Mouse (Mus musculus) stomach, postnatal 0 days (tissue): ENCODE results near the gene Clic4. TPM values are rescaled to one million over a fixed set of nuclear protein-coding genes. Genes with fewer than 3 reads are reported as not detected.

Experiments used
- ATAC-seq: fragments of 200-750 bp; cut with Nextera tagmentation; 2 replicates; pipeline ENCODE4 v1.8.0; 2017; ENCODE audit not compliant: low FRiP score, low TSS enrichment
- DNase-seq: peaks from one replicate; pipeline ENCODE4 v3.0.0-alpha.2; 2016; ENCODE audit warnings: low spot score
- H3K27ac ChIP-seq: fragments of 300-500 bp; sonication (generic); replicated peaks from 2 replicates; pipeline ENCODE4 v1.5.1; 2014; ENCODE audit warnings: mild to moderate bottlenecking, control low read depth
- H3K27me3 ChIP-seq: fragments of 300-500 bp; sonication (generic); 2 replicates; pipeline ENCODE4 v1.6.1; 2014; ENCODE audit warnings: low read length; ENCODE audit not compliant: control insufficient read depth, insufficient read depth
- H3K36me3 ChIP-seq: fragments of 300-500 bp; sonication (generic); 2 replicates; pipeline ENCODE4 v1.6.1; 2014; ENCODE audit warnings: low read length, mixed read lengths; ENCODE audit not compliant: control insufficient read depth, insufficient read depth
- H3K4me1 ChIP-seq: fragments of 300-500 bp; sonication (generic); replicated peaks from 2 replicates; pipeline ENCODE4 v1.6.1; 2014; ENCODE audit warnings: antibody characterized with exemption; ENCODE audit not compliant: control insufficient read depth, insufficient read depth
- H3K4me2 ChIP-seq: fragments of 300-500 bp; sonication (generic); replicated peaks from 2 replicates; pipeline ENCODE4 v1.6.1; 2014; ENCODE audit warnings: low read depth, mild to moderate bottlenecking, control low read depth, moderate library complexity
- H3K4me3 ChIP-seq: fragments of 300-500 bp; sonication (generic); 2 replicates; pipeline ENCODE4 v1.5.1; 2014; ENCODE audit warnings: low read depth, low read length, control low read depth
- H3K9ac ChIP-seq: fragments of 300-500 bp; sonication (generic); 2 replicates; pipeline ENCODE4 v1.6.1; 2014; ENCODE audit warnings: mild to moderate bottlenecking, low read length, control low read depth, mixed read lengths
- H3K9me3 ChIP-seq: fragments of 300-500 bp; sonication (generic); 2 replicates; pipeline ENCODE4 v1.6.1; 2016; ENCODE audit warnings: low read length; ENCODE audit not compliant: control insufficient read depth
- CTCF ChIP-seq: IDR thresholded peaks from 2 replicates; pipeline ENCODE4 v1.5.1; 2016; ENCODE audit warnings: antibody characterized with exemption, low read depth, mild to moderate bottlenecking, moderate library complexity
- EP300 ChIP-seq: optimal IDR thresholded peaks from 2 replicates; pipeline ENCODE3; 2016; ENCODE audit warnings: antibody characterized with exemption
- WGBS: fragments of 180-500 bp; shearing (Covaris S2); extraction: QIAGEN DNeasy Blood & Tissue Kit; methylation state at CpG from one replicate; pipeline ENCODE4 v1.1.7; 2014; 5-methylcytosine and 5-hydroxymethylcytosine counted together
- polyA plus RNA-seq: library from polyadenylated mRNA; unstranded; fragments of >200 nt; fragmentation: Nextera tagmentation; extraction: Ambion mirVana; gene quantifications from 2 replicates; pipeline ENCODE4 v1.2.1, GENCODE M21; 2015

Gene Clic4
- polyA plus RNA-seq, 1 experiment from 2014 or later = 73.6 TPM

DNA sequence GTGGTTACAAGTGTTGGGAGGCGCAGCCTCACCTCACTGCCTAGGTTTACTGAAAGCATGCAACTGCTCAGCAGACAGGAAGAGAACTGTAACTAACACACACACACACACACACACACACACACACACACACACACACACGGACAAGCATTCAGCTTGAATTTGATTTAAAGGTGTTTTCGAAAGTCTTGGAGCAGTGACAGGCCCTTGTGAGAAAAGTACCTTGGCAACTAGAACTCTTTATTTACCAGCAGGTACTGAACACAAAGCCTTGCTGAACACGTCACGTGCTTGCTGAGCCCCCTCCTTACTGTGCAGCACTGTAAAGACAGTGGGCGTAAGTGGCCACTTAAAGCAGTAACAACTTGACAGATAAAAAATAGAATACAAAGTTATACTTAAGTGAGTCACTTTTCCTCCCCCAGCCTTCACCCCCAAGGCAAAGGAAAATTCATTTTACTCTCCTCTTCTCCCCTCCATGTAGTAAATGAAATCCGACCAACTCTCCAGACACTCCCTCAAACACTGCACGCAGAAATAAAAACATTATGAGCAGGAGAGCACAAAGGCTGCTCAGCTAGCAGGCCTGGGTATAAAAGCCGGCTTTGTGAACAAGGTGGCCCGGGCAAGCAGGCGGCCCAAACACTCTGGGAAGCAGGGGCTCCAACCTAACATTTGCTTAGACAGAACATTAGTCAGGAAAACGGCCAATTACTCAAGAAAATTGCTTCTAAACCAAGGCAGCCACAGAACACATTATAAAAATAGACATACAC is 50.8 kb downstream of the Clic4 start:
- ATAC-seq = no peak
- Histone ChIP-seq H3K4me3 (no peak overlapping the region), H3K27me3 (no peaks in the 10 kb centered on the region), H3K9ac (no peak overlapping the region), H3K27ac (no peak overlapping the region), H3K4me2 (no peak overlapping the region), H3K9me3 (no peaks in the 10 kb centered on the region), H3K4me1 (no peaks in the 10 kb centered on the region), H3K36me3 (peaks cover 18% of the 10 kb centered on the region)
- no peak for DNase-seq
- WGBS = 55% methylated on average over 12 of the region's 12 CpGs
- TF ChIP-seq CTCF = no peak
- no peak for TF ChIP-seq EP300

DNA sequence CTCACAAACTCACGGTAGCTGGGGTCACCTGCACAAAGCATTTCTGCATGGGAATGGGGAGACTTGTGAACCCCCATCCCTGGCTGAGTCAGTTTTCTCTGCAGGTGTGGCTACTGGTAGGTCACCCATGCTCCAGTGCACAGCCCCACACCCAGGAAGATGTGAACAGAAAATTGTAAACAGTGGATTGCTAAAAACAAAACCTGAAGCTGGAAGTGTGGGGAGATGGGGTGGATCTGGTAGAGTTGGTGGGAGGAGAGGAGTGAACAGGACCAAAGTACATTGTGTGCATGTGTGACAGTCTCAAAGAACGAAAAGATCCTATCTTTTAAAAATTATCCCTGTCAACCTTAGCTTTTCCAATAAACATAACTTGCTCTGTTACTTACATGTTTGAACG is 52.0 kb downstream of the Clic4 start:
- Histone ChIP-seq H3K27ac (no peak overlapping the region), H3K9me3 (no peaks in the 10 kb centered on the region), H3K4me2 (no peak overlapping the region), H3K36me3 (peaks cover 15% of the 10 kb centered on the region), H3K4me3 (no peak overlapping the region), H3K27me3 (no peaks in the 10 kb centered on the region), H3K4me1 (no peaks in the 10 kb centered on the region), H3K9ac (no peak overlapping the region)
- DNase-seq = no peak
- 63% methylated on average over 3 of the region's 3 CpGs for WGBS
- TF ChIP-seq EP300 (no peak), CTCF (no peak)
- ATAC-seq = no peak

DNA sequence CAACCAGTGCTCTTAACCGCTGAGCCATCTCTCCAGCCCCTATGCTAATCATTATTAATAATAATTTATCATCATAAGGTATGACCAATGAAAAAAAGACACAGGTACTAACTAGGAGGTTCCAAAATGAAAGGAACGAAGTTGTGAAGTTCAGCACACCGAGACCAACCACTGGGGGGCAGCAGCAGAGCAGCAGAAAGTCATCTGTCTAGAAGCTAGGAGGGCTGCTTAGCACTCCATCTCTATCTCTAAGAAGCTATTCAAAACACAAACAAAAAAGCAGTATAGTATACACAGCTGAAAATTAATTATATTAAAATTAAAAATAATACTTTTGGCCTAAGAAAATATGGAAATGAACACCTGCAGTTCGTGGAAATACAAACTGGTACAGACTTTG is 53.0 kb downstream of the Clic4 start:
- peak; percentile 83 for DNase-seq
- H3K36me3 ChIP-seq = peaks cover 15% of the 10 kb centered on the region
- ATAC-seq = peak; percentile 42; the same call in 1 of the 2 replicates

DNA sequence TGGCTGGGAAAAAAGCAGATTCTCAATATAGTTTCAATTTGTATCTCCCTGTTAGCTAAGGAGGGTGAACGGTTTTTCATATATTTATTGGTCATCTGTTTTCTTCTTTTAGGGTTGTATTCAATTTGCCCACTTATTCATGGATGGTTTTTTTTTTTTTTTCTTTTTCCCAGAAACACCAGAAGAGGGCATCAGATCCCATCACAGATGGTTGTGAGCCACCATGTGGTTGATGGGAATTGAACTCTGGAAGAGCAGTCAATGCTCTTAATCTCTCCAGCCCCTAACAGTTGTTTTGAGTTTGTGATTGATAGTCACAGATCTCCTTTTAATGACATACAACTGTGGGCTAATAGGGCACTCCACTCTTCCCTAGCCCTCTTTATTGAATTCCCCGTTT is 62.8 kb downstream of the Clic4 start:
- 83% methylated on average over 2 of the region's 2 CpGs for WGBS
- no peak for DNase-seq

More for the DNA sequence above, 53.0 kb downstream of the Clic4 start:
- no peak overlapping the region for H3K4me3 ChIP-seq
- WGBS = 38% methylated on average over 4 of the region's 4 CpGs
- H3K9ac ChIP-seq = no peak overlapping the region
- no peak overlapping the region for H3K4me2 ChIP-seq
- H3K27ac ChIP-seq = no peak overlapping the region
- H3K9me3 ChIP-seq = no peaks in the 10 kb centered on the region
- TF ChIP-seq CTCF (peak; percentile 93), EP300 (no peak)
- H3K4me1 ChIP-seq = no peaks in the 10 kb centered on the region
- H3K27me3 ChIP-seq = no peaks in the 10 kb centered on the region

DNA sequence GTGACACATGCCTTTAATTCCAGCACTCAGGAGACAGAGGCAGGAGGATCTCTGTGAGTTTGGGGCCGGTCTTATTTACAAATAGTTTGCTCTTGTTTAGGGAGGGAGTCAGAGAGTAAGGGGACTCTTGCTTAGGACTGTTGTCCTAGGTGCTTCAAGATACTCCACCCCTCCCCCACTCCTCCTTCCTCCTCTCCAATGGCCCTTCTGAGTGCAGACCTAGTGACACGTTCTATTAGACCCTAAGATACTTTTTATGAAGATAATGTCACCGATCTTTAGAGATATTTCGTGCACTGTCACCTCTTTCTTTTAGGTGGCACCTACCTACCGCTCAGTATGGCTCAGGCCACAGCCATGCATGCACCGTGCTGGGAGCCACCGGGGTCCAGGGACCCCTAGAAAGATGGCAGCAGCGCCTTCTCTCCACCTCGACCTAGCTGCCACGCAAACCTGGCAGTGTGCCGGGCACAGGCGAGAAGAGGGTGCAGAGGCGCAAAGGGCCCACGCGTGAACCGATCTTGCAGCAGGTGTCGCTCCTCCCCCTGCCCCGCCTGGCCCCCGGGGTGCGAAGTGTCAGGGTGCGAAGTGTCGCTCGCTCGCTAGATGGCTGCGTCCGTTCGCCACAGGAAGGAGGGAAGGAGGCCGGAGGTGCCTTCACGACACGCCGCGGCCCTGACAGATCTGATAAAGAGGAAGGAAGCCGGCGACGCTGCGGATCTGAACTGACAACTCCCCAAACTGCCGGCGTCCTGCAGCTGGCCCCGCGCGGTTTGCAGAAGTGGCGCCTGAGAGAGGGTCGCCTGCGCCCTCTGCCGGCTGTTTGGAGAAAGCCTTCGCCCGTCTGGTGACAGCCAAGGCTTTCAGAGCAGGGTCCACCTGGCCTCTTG is 66.7 kb downstream of the Clic4 start:
- DNase-seq = peak; percentile 84
- Histone ChIP-seq H3K27ac (no peak overlapping the region), H3K4me3 (peak overlapping the region; percentile 35), H3K27me3 (no peaks in the 10 kb centered on the region), H3K4me2 (peak overlapping the region; percentile 69), H3K9ac (peak overlapping the region; percentile 31; the same call in 1 of the 2 replicates), H3K36me3 (no peaks in the 10 kb centered on the region), H3K9me3 (no peaks in the 10 kb centered on the region), H3K4me1 (peaks cover 3% of the 10 kb centered on the region; the same call in 1 of the 2 replicates)
- peak; percentile 41 for ATAC-seq
- no peak for TF ChIP-seq EP300
- TF ChIP-seq CTCF = peak; percentile 92
- 6% methylated on average over 46 of the region's 47 CpGs for WGBS

More for the DNA sequence above, 62.8 kb downstream of the Clic4 start:
- H3K36me3 ChIP-seq = no peaks in the 10 kb centered on the region
- H3K4me3 ChIP-seq = no peak overlapping the region
- no peak overlapping the region for H3K27ac ChIP-seq
- no peaks in the 10 kb centered on the region for H3K9me3 ChIP-seq
- peaks cover 3% of the 10 kb centered on the region; the same call in 1 of the 2 replicates for H3K4me1 ChIP-seq
- H3K9ac ChIP-seq = no peak overlapping the region
- H3K27me3 ChIP-seq = no peaks in the 10 kb centered on the region
- TF ChIP-seq EP300 = no peak
- TF ChIP-seq CTCF = peak; percentile 26; the same call in 1 of the 2 replicates
- no peak overlapping the region for H3K4me2 ChIP-seq
- ATAC-seq = no peak
